Mouse (Mus musculus): ENCODE measurements around the gene Kcnn3.

Kcnn3 gene

DNA sequence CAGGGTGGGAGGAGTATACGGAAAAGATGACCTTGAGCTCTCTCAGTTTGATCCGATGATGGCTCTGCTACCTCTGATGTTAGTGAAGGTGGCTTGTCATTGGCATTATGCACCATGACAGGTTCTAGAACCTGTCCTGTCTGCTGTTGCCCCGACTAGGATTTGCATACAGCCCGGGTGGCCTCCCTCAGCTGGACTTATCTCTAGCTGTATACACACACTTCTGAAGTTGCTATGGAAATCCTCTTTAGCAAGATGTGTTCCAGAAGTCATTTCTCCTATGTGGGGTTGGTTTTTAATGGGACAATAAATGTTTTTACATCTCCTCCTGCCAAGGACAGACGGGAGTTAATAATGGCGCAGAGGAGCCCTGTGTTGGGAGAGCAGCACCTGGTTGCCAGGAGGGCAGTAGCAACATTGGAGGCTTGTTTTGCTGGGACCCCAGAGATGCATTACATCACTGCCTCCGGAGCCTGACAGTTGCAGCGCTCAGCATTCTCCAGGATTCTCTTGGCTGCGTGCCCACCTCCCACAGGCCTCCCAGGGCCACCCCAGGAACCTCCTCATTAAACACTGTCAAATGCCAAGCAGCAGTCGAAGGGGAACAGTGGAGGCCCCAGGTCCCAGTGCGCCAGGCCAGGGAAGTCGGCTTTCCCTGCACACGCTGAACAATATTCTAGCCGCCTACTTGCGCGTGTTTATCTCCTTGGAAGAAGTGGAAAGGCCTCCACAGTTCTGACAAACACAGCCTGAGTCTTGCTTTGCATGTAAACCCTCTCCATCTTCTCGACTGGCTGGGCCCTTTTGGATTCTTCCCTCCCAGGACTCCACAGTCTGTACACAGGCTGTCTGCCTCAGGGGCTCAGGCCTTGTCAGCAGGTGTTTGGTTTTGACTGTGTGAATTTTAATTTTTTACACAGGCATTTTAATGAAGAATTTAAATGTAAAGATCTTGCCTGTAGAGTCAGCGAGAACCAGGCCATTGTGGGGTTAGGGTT lies 93.9 kb downstream of the Kcnn3 start:
- in situ Hi-C loops (cut with MboI, MseI) = no loop called here

DNA sequence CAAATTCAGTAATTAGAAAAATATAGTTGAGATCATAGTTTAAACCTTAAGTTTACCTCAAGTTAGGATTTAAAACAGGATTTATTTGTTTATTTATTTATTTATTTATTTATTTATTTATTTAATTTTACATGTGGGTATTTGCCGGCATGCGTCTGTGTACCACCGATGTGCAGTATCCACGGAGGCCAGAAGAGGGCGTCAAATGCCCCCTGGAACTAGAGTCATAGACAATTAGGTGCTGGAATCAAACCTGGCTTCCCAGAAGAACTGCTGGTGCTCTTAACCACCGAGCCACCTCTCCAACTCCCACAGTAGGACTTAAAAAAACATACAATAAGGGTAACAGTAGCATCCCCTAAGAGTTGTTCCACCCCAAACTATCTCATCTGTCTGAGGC lies 96.9 kb downstream of the Kcnn3 start:
- in situ Hi-C loops (cut with MboI, MseI) = no loop called here

DNA sequence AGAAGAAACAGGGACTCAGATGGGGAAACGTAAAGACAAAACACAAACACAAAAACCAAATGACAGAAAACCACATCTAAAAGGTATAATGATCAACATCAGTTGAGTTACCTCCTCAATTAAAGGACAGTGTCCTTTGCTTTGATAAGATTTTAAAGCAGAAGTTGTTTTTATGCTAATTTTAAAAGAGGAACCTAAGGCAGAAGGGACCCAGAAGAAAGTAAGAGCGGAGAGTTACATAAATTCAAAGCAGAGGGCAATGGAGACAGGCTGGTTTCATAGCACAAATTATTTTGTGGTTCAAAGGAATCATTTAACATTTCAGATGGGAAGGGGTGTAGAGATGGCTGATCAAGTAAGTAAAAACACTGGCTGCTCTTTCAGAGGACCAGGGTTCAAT lies 97.4 kb downstream of the Kcnn3 start:
- in situ Hi-C loops (cut with MboI, MseI) = no loop called here

DNA sequence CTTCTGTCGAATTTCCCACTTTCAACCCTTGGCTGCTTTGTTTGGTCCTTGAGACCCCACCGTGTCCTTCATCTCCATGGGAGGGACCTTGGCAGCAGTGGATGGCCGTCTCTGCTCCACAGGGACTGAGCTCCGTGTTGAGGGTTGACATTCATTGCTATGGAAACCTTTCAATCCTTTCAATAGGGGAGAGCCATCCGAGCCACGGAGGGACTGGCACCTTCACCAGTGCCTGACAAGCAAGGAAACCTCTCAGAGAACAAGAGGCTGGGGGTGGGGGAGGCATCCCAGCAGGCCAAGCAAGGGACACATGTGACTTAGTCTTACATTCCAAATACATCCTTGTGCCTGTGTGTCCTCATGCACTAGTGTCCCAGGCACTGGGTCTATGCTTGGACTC lies 102.9 kb downstream of the Kcnn3 start:
- in situ Hi-C loops (cut with MboI, MseI) = no loop called here

DNA sequence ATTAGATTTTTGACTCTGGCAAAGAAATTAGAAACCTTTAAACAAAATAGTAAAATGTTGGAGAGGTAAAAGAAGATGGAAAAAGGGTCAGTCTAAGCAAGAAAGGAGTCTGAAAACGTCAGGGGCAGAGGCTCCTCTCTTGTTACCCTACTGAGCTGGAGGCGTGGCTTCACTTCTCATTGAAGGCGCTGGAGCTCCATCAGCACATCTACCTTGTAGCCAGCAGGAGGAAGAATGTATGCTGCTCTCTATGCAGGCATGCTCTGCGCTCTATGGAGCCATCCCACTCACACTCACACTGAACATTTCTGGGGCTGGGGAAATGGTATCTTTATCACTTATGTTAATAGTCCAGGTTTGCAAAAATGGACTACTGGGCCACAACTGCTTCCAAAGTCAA lies 103.6 kb downstream of the Kcnn3 start:
- in situ Hi-C loops (cut with MboI, MseI) = no loop called here

DNA sequence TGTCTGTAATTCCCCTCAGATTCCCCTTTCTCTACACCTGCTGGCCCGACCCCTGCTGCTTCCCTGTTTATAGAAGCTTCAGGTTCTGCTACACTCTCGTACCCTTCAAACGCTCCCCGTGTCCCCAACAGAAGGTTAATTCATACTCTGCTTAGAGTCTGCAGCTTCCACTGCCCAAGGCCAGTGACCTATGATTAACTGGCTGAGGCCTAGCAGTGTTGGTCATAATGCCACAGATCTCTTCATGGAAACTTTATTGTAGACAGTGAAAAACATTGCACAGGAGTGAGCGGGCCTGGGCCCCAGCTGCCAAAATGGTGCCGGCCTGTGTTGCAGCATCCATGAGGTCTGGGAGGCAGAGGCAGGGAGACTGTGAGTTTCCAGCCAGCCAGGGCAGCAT lies 104.0 kb downstream of the Kcnn3 start:
- in situ Hi-C loops (cut with MboI, MseI) = no loop called here

DNA sequence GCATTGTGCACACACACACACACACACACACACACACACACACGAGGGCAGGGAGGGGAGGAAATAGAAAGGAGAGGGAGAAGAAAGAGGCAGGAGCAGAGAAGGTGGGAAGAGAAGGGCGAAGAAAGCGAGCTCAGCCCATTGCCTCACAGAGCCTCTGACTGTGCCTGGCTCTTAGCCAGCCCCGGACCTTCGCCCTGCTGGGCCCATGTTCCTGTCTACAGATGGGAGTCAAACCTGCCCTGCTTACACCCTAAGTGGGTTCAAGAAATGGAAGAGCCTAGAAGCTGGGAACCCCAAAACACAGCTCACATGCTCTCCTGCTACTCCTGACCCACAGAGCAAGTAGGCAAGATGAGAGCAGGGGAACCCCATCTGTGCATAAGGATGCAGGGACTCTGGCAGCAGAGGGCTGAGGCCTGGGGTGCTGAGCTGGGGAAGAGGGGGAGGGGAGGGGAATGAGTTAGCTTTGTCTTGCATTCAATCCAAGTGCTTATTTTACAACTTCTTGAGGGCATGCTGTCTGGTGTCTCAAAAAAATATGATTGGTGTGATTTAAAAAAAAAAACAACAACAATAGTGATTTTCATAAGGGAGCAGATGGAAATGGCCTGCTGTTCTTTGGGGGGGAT lies 105.0 kb downstream of the Kcnn3 start:
- in situ Hi-C loops (cut with MboI, MseI) = no loop called here

DNA sequence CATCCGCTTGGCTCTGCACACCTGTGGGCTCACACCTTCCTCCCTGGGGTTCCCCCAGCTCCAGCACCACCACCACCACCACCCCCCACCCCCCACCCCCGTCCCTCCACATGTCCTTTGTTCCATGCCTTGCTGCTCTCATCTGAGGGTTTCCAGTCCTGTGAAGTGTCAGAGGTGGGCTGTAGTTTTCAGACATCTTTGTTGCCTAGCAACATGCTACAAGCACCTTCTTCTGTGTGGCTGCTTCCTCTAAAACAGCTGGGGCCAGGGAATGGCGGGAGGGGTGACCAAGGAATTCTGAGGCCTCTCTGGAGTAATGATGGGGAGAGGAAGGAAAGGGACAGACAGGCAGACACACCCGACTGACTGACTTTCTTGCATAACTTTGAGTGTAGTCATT lies 106.6 kb downstream of the Kcnn3 start:
- in situ Hi-C loops (cut with MboI, MseI) = no loop called here

DNA sequence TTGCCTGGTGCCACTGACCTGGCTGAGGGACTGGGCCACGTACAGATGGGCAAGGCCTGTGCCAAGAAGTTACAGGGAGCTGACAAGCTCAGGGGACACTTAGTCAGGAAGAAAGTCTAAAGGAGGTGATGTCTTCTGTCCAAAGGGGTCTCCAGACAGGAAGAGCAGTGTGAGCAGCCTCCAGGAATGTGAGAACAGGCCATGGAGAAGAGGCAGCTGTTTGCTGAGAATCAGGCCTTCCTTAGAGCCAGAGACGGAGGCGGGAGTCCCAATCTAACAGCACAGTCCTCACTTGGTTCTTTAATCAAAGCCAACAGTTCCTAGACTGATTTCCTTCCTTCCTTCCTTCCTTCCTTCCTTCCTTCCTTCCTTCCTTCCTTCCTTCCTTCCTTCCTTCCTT lies 109.8 kb downstream of the Kcnn3 start:
- in situ Hi-C loops (cut with MboI, MseI) = no loop called here

DNA sequence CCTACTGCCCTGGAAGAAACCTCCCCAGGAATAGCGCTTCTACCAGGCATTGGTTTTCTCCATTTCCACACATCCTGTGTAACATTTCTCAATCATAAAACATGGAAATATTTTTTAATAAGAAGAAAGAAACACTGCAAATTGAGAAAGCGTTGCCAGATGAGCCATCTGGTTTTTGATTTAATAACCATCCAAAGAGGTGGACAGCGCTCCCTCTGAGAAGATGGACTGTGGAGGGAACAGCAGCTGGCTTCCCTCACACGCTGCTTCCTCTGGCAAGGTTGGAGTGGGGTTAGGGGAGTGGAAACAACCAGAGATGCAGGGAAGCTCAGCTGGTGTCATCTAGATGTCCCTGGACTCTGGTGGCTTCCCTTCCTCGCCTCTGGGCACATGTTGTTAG lies 111.8 kb downstream of the Kcnn3 start:
- in situ Hi-C loops (cut with MboI, MseI) = no loop called here

DNA sequence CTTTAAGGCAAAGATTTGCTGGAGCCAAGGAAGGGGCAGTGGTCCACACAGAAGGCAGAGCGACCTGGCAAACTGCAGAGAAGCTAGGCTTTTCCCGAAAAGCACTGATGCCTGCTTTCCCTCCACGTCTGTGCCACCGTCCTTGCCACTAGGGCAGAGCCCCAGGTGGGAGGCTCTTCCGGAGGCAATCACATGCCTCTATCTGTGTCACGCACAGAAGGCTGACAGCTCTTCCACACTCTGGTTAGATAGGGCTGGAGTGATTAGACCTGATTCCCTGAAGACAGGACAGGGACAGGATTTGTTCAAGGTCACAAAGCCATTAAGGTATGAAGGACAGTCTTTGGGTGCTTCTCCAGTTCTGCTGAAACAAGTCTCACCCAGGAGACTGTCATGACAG lies 113.6 kb downstream of the Kcnn3 start:
- in situ Hi-C loops (cut with MboI, MseI) = no loop called here

DNA sequence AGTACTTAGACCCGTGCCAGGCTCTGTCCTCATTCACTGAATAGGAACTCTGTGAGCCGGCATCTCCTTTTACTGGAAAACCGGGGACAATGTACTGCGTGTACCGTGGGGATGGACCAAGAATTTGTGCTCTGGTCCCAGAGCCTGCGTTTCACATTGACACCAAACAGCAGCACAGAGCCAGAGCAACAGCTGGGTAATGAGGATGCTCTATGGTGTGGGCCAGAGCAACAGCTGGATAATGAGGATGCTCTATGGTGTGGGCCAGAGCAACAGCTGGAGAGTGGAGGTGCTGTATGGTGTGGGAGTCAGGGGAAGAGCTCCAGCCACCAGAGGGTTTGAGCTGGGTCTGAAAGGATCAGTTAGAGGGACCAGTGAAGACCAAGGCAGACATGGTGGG lies 114.0 kb downstream of the Kcnn3 start:
- in situ Hi-C loops (cut with MboI, MseI) = no loop called here

DNA sequence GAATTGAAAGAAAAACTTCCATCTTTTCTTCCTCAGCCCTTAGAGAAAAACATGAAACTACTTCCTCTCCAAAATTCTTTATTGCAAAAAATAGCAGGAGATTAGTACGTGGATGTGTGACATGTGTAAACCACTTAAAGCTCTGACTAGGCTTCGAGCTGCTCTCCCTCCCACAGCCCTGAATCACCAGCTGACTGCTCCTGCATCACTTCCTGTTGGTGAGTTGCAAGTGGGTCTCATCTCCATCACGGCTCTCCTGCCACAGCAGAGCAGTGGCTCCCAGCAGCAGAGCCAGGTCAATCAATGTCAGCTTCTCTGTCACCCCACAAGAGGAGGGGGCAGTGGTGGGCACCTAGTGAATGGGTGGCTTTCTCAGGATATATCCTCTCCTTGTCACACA lies 120.8 kb downstream of the Kcnn3 start:
- in situ Hi-C loops (cut with MboI, MseI) = no loop called here

DNA sequence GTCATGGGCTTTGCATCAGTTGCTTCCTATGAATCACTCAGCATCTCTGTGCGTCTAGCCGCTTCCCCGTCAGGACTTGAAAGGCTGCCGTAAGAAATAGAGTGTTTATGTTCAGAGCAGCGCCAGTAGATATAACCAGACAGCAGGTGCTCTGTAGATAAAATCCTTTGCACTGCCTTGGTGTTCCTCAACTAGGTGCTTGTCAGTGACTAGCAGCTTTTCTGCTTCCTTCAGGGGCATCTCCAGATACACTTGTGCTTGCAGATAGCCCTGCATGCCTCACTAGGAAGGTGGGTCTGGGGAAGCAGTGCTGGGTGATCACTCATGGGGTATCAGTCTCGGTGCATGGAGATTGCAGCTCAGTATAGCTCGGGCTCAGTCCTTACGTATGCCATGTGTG lies 123.4 kb downstream of the Kcnn3 start:
- in situ Hi-C loops (cut with MboI, MseI) = no loop called here

DNA sequence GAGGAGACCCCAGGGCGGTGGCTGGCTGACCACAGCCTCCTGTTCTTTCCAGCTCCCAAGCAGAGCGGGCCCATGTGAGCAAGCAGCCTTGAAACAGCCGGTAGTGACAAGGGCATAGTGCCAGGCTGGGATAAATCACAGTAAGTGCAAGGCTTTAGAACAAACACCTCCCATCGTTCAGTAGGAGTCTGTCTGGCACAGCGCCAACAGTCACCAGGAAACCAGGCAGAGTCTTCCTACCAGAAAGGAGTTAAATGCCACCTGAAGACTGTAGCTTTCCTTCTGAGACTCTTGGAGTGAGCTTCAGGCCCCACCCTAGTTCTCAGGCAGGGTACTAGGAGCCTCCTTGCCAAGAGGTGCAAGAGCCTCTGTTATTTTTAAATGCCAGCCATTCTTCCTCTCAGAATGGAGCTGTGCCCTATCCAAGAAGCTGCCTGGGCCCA lies 126.9 kb downstream of the Kcnn3 start:
- in situ Hi-C loops (cut with MboI, MseI) = no loop called here

DNA sequence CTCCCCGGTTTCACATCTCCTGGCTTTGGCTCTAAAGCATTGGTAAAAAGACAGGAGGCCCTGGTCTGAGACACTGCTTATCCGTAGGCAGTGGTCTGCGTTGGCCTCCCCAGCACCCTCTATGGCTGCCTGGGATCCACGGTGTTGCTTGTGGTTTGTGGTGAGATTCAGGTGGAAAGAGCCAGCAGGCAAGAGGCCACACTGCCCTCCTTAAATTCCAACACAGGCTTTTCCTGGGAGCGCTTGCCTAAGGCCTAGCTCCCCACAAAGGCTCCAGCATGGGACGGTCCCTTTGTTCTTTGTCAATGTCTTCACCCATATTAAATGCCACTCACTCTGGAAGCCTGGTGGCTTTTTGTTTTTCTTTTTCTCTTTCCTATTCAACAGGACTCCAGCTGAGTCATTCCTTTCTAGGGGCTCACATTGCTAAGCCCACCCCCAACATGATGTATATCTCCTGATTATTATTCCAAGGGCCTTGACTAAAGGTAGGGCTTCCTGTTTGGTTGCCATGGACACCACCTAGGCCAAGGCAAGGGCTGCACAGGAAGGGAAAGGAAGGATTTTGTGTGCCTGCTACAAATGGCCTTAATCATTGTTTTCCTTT lies 127.4 kb downstream of the Kcnn3 start:
- in situ Hi-C loops (cut with MboI, MseI) = no loop called here

DNA sequence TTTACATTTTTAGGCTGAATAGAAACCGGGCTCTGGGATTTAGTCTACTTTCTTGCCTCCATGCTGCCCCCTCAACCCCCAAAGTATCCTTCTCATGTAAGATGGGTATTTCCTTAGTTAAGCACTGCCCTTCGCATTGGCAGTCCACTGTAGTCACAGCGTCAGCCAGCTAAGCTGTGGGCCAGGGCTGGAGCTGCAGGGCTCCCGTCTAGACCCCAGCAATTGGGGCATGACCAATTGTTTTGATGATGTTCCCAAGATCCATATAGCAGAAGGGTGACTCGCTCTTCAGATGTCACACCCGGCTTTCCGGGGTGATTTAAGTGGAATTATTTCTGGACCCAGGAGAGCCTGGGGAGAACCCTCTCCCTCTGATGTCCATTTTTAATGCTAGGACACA lies 129.9 kb downstream of the Kcnn3 start:
- in situ Hi-C loops (cut with MboI, MseI) = no loop called here

DNA sequence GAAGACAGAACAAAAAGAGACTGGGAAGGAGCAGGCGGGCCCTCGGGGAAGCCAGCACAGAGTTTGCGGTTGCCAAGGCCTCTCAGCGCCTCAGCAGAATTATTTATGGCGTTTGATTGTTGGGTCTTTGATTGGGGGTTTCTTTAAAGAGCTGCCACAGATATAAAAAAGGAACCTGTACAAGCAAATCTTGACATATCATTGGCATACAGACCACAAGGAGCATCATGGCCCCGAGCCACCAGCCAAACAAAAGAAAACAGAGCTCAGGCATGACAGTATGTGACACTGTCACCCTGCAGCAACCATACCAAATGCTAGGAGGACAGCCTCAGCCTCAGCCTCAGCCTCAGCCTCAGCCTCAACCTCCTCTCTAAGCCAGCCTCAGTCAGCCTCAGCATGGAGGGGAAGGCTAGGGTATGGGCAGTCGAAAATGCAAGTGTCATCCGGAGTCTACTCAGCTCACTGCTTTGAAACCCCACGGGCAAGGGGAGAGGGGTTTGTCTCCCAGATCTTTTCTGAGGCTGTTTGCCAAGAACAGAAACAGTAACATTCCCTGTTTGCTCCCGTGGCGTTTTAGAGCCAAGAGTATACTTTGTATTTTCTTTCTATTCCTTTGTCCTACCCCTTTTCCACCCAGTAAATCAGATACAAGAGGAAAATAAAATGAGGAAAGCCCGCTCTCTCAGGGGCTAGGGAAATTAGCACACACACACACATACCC lies 133.4 kb downstream of the Kcnn3 start:
- in situ Hi-C loops (cut with MboI, MseI) = no loop called here

DNA sequence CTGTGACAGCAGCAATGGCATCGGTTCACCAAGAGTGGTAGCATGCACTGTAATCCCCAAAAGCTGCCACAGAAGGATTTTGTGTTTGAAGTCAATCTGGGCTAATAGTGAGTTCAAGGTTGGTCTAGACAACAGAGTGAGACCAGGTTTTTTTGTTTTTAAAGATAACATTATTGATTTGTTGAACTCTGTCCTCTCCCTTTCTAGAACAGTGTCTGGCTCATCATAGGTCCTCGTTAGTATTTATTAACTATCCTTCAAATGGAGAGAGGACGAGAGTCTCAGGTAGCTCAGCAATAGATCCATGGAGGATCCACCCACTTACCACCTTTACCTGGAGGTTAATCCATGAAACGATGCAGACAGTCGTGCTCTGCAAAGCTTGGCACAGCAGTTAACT lies 137.1 kb downstream of the Kcnn3 start:
- in situ Hi-C loops (cut with MboI, MseI) = no loop called here

DNA sequence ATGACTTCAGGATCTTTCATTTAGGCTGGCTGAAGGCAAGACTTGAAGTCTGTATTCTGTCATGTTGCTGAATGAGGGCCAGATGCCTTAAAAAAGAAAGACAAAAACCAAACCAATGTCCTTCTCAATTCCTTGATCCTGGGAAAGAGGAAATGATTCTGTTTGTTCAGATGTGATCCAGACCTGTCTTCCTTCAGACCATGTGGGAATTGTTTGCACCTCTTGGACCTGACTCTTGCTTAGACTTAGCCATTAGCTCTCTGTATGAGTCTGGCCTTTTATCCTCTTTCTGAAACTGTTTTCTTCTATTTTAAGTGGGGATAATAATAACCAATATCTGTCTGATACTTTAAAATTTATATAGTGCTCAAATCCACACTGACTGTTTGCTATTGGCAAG lies 138.5 kb downstream of the Kcnn3 start:
- in situ Hi-C loops (cut with MboI, MseI) = no loop called here

DNA sequence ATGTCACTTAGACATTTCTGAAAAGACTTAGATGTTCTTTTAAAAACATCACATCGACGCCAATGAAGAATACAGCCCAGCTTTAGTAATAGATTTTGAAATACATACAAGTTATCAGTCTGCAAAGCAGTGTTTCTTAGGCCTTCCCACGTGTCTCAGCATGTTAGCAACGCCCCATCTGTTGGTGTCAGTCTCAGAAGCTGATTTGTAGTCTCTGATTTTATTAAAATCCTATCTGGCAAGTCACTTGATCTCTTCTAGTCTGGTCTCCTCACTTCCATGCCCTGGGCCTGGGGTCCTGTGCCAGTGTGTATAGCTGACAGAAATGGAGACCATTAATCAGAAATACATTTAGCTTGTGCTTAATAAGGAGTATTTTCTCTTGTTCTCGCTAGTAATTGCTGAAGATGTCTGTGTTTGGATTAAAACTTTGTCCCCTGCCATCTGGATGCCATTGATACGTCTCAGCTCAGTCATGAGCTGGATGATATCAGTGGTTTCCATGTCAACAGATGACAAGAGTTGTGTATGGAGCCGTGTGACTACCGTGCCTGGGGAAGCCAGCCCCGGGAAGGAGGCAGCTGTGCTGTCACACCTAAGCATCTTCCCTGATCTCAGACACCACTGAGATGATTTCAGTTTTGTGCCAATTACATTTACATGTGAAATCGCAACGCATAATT lies 140.1 kb downstream of the Kcnn3 start:
- in situ Hi-C loops (cut with MboI, MseI) = no loop called here
